Mouse (Mus musculus): ENCODE measurements around the gene 2410002F23Rik.

- no peak for TF ChIP-seq POLR2A (IDR thresholded peaks at IDR 0.05; ENCODE audit: extremely low read depth, insufficient read depth, low read length)
- no peak for TF ChIP-seq CTCF (IDR thresholded peaks at IDR 0.05; ENCODE audit: low read depth, low read length)
Observed at GRCm38 (mm10) chr7:44239913-44240312, 6.6 kb upstream of the 2410002F23Rik start.

Data from liver, adult 2 months (tissue).